Mouse (Mus musculus): ENCODE measurements around the gene Ppard. TPM values are rescaled to one million over a fixed set of nuclear protein-coding genes. Genes with fewer than 3 reads are reported as not detected.
"Not testable (repeated sequence)": the region's sequence is repeated elsewhere in the genome, so short reads cannot be mapped to it uniquely, and the experiment has no call there.

Gene Ppard
- total RNA-seq, 2 experiments from 2014 or later = 24.4 to 31.1 TPM

GRCm38 (mm10) chr17:28222463-28222862, 10.0 kb upstream of the Ppard start:
- DNase-seq; intact Hi-C loops (cut with DNase I): not testable (repeated sequence)

- peak; percentile 87 to 92 for DNase-seq
Measured at GRCm38 (mm10) chr17:28223561-28224391, 8.7 kb upstream of the Ppard start.

GRCm38 (mm10) chr17:28224615-28225014, 7.9 kb upstream of the Ppard start:
- intact Hi-C loops (cut with DNase I) = loop anchor here (5.0 kb wide), 1 partner anchor 143 kb away; the partner anchor contains the start of gene Tulp1
- DNase-seq = no peak

More at GRCm38 (mm10) chr17:28223561-28224391, 8.7 kb upstream of the Ppard start:
- intact Hi-C loops (cut with DNase I) = no loop called here

DNA sequence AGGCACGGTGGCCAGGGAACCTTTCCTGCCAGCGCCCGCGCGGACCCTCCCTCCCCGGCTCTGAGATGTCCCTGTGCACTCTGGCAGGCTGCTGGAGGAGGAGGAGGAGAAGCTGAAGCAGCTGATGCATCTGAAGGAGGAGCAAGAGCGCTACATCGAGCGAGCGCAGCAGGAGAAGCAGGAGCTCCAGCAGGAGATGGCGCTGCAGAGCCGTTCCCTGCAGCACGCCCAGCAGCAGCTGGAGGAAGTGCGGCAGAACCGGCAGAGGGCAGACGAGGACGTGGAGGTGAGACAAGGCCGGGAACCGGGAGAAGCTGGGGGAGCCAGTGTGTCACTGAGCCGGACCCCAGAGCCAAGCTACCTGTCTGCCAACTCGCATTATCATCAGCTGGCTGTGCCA, 6.5 kb upstream of the Ppard start:
- intact Hi-C loops (cut with DNase I) = loop anchor here (1.0 to 5.0 kb wide), 2 partner anchors 82 to 141 kb away; partner anchors contain the start of gene Tulp1
- peak; percentile 82 to 88 for DNase-seq

DNA sequence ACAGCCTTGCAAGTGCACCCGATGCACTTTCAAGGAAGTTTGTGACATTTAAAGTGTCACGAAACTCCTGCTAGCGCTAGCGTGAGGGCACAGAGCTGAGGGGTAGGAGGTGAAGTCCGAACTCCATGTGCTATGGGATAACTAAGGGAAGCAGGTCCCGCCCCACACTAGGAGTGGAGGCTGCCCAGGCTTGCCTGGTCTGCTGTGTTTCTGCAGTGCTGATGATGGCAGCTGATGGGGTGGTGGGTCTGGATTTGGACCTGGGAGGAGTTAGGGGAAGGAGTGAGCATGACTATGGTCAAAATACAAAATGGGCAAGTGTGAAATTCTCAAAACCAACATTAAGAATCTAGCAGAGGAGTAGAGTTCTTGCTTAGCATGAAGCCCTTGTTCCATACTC, 2.0 kb upstream of the Ppard start:
- intact Hi-C loops (cut with DNase I) = no loop called here

DNA sequence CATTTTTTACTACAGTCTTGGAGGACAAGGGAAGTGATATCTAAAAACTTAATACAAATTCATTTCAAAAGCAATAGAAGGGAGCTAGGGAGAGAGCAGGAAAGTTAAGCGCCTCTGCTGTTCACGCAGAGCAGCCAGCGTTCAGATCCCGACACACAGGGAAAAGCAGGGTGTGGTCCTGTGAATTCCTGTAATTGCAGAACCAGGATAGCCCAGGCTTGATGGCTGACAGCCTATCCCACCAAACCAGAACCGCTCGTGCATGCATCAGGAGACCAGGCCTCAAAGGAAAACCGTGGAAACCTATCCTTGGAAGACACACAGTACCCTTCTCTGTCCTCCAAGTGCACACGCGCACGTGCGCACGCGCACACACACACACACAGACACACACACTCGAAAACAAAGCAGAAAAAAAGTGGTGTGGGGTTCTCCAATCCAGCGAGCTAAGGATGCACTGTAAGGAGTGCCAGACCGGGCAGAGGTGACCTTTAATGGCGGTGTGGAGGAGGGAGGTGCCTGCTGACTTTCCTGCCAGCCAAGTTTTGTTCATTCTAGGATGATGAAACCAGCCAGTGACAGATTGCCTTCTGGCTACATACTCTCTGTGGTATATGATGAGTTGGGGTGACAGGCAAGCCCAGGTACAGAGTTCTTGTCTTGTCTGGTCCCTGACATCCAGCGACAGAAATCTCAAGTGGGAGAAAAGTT, 1.3 kb upstream of the Ppard start:
- intact Hi-C loops (cut with DNase I) = no loop called here
- DNase-seq = no peak

More for the DNA sequence above, 2.0 kb upstream of the Ppard start:
- DNase-seq = no peak

DNA sequence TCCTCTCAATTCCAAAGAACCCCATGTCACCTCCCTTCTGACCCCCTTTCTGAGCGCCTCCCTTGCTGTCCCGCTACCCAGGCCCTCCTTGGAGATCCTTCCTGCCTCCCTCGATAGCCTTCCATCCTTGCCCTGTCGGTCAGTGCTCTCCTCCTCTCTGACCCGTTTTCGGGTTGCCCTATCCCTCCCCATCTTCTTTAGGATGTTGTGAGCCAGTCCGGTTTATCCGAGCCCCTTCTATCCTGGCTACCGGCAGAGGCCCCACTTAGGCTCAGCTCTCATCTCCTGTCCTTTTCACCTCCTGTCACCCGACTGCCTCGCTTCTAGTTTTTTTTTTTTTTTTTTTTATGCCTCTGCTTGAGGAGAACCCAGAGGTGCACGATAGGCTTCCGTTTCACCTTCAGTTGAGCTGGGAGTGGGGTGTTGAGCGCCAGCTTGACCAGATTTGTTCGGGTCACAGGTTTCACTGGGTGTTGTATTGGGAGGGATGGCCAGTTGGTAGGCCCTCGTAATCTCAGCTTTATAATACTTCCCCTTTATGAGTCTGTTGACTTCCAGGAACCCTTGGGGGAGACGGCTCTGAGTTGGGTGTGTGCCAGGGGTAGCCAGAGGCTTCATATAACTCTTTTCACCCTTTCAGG, 711 bp downstream of the Ppard start:
- intact Hi-C loops (cut with DNase I) = no loop called here
- peak in 1 of 2 experiments; percentile 47 for DNase-seq

DNA sequence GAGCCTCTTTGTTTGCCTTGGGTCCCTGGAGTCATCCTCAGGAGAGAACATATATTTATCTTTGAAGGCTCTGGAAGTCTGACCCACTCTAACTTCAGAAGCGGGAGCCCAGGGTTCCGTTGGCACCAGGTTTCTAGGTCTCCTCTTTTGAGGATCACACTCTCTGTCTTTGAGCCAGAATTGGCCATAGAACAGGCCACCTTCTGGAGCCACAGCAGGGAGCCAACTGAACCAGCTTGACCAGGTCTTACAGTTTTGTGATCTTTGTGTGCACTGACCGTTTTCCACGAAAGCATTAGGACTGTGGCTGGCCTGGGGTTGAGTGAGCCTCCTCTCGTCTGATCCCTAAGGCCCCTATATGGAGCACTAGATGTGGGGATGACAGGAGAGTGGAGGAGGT, 2.1 kb downstream of the Ppard start:
- intact Hi-C loops (cut with DNase I) = no loop called here
- DNase-seq = no peak

DNA sequence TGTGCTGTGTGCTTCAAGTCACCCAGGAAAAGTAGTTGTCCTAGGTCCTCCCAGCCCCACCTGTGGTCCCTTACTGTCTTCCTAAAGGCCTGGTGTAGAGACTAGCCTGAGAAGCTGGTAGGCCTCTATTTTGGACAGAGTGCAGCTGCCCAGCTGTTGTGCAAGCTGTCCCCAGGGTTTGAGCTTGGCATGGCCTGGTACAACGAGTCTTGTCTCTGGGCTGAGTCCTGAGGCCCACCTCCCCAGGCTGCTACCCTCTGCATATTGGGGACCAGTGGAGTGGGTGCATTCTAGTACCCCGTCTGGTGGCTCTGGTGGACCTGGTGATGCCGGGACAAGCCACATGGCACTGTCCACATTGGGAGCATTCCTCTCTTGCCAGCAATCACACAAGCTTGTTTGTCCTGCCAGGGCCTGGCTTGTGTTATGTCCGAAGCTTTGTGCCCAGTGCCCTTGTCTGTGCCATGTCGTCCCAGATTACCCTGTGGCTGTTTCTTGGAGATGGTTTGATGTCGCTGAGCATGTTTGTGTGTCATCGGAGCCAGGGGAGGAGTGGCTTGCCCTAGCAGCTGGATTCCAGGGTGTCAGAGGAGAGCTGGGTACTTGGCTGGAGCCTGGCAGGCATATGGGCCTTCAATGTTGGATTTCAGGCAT, 3.6 kb downstream of the Ppard start:
- intact Hi-C loops (cut with DNase I) = no loop called here
- peak; percentile 54 to 65 for DNase-seq

DNA sequence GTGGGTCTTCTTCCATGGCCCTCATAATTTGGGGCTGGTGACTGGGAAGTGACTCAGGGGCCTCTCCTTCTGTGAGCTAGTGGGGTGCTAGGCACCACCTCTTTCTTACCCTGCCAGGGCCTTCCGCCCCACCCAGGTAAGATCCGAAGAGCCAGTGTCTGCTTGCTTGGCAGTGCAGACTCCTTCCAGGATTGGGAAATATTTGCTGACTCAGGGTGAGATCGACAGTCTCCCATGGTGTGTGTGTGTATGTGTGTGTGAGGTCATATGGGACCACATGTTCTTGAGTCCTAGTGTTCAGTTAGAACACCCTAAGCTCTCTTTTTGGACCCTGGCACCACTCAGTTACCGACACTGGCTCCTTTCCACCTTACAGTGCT, 4.1 kb downstream of the Ppard start:
- intact Hi-C loops (cut with DNase I) = no loop called here
- DNase-seq = no peak

DNA sequence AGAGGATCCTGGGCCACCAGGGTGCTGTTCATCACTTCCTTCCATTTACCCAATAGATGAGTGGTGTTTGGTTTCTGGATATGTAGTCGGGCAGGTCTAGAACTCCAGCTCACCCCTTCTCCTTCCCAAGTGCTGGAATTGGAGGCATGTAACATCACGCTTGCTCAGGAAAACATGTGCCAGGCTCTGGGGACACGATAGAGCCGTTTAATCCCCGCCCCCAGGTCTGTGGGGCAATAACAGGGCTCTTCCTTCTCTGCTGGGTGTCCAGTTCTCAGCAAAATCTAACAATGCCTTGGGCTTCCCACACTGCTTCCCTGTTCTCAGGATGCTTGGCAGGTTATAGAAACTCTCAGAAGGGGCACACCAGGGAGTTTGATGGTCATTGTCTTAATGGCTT, 4.9 kb downstream of the Ppard start:
- DNase-seq = no peak
- intact Hi-C loops (cut with DNase I) = no loop called here

- DNase-seq = no peak
- intact Hi-C loops (cut with DNase I) = no loop called here
Measured at GRCm38 (mm10) chr17:28237874-28238273, 5.4 kb downstream of the Ppard start.

DNA sequence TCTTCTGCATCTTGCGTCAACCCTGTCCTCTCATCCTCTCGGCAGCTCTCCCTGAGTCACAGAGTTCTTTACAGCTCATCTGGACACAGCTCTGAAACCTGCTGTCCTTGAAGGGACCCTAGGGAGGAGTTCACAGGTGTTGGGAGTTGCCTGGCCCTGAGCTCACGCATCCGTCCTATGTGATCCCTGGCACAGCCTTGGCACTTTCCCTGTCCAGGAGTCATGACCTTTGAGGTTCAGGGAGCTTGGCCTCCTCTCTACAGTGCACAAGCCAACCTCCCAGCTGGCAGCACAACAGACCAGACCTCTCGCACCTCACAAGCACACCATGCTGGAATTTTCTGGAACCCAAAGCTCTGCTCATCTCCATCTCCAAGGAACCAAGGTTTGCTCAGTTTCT, 8.3 kb downstream of the Ppard start:
- intact Hi-C loops (cut with DNase I) = no loop called here
- DNase-seq = no peak

DNA sequence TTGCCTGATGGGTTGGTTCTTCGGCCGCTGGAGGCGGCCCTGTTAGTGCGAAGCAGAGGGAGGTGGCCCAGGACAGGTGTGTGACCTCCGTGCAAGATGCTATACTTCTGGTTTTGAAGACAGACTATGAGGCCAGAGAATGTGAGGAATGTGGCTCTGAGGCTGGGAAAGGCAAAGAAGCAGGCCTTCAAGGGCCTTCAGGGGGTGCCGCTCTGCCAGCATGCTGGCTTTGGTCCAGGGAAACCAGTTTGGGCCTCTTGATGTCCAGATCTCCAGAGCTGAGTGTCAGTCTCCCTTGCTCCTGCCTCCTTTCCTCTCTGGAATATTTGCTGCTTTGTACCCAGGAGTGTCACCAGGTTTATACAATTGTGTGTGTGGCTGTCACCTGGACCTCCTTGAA, 9.8 kb downstream of the Ppard start:
- DNase-seq = no peak
- intact Hi-C loops (cut with DNase I) = no loop called here

DNA sequence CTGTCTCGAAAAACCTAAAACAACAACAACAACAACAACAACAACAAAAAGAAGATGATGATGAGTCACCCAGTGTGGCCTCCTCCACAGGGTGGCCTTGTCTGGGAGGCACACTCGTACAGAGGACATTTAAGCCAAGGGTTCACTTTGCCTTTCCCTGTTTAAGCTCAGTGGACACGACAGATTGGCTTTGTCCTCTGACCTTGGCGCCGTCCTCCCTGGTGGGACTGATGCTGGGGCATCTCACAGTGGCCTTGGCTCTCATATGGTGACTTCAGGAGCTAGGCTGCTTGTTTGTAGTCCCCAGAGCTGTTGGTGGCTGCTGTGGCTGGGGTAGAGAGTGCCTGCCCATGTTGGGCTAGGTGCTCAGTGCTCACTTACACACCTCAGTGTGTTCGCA, 11.7 kb downstream of the Ppard start:
- no peak for DNase-seq
- intact Hi-C loops (cut with DNase I) = no loop called here

DNA sequence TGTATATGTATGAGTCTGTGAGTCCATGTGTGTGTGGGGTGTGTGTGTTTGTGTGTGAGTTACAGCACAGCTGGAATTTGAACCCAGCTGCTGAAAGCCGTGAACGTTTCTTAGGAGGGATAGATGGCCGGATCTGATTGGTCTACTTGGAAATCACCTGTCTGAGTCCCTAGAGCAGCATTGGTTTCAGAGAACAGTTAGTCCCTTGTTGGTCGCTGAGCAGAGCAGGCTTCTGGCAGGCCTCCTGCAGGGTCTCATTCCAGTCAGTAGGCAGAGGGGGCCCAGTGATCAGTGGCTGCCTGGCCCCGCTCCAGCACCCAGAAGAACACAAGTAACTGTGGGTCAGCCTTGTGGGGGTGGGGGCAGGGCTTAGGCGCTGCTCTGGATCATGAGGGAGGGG, 12.2 kb downstream of the Ppard start:
- no peak for DNase-seq
- intact Hi-C loops (cut with DNase I) = no loop called here

DNA sequence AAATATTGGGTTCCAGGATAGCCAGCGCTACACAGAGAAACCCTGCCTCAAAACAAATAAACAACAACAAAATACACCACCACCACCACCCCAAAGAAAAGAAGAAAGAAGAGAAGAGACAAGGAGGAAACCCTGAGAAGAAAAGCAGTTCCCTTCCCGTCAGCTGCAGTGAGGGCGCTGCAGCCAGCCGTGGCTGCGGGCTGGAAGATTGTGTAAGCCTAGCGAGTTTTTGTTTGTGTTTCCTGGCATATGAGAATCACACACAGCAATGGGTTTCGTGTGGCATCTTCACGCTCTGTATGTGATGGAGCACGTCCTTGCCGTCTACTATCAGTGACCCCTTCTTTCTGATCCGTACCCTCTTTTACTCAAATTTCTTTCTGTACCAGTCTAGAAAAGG, 14.1 kb downstream of the Ppard start:
- intact Hi-C loops (cut with DNase I) = no loop called here
- no peak for DNase-seq

DNA sequence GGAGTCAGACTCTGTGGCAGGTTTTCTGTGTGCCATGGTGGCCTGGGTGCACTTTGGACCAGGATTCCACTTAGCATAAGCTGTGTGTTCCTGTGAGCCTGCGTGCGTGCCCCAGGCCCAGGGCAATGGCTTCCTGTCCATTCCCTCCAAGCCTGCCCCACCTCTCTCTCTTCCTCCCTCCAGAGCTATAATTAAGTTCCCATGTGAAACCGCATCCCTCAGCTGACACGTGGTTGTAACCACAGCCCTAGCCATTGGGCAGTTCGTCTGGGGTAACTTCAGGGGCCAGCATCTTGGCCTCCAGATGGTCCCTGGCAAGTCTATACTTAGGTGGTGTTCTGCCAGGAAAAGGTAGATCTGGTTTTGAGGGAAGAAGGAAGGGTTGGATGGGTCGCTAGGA, 15.1 kb downstream of the Ppard start:
- DNase-seq = peak; percentile 54 to 62
- intact Hi-C loops (cut with DNase I) = no loop called here

- intact Hi-C loops (cut with DNase I) = no loop called here
Measured at GRCm38 (mm10) chr17:28249062-28249461, 16.6 kb downstream of the Ppard start.

GRCm38 (mm10) chr17:28251579-28252280, 19.2 kb downstream of the Ppard start:
- no peak for DNase-seq
- intact Hi-C loops (cut with DNase I) = no loop called here

More at GRCm38 (mm10) chr17:28249062-28249461, 16.6 kb downstream of the Ppard start:
- DNase-seq = no peak
